Mouse (Mus musculus) stomach, embryonic 14.5 days (tissue): ENCODE measurements at regions not wholly inside any gene's neighbourhood (a gene's known extent, or its start where the extent isn't known, plus 50 kb on each side); places are given as distances from the start of the nearest gene placed in this dataset.

Source experiments
- ATAC-seq: fragments of 200-750 bp; cut with Nextera tagmentation; 2 replicates; pipeline ENCODE4 v1.8.0; 2017; ENCODE audit warnings: low read depth, moderate TSS enrichment; ENCODE audit not compliant: insufficient number of reproducible peaks, insufficient read depth, low FRiP score
- H3K27ac ChIP-seq: fragments of 300-500 bp; sonication (generic); 2 replicates; pipeline ENCODE4 v1.5.1; 2014; ENCODE audit warnings: mild to moderate bottlenecking, low read length, moderate library complexity, mixed read lengths
- H3K27me3 ChIP-seq: fragments of 300-500 bp; sonication (generic); 2 replicates; pipeline ENCODE4 v1.6.1; 2014; ENCODE audit warnings: low read length, control low read depth, mixed read lengths; ENCODE audit not compliant: control insufficient read depth, insufficient read depth
- H3K36me3 ChIP-seq: fragments of 300-500 bp; sonication (generic); 2 replicates; pipeline ENCODE4 v1.6.1; 2014; ENCODE audit warnings: mild to moderate bottlenecking, control low read depth, low read length, moderate library complexity, mixed read lengths; ENCODE audit not compliant: control insufficient read depth, insufficient read depth
- H3K4me1 ChIP-seq: fragments of 300-500 bp; sonication (generic); 2 replicates; pipeline ENCODE4 v1.6.1; 2014; ENCODE audit warnings: low read length, control low read depth, mixed read lengths; ENCODE audit not compliant: control insufficient read depth, insufficient read depth
- H3K4me2 ChIP-seq: fragments of 300-500 bp; sonication (generic); replicated peaks from 2 replicates; pipeline ENCODE4 v1.6.1; 2014; ENCODE audit warnings: low read depth, low read length, control low read depth
- H3K4me3 ChIP-seq: fragments of 300-500 bp; sonication (generic); 2 replicates; pipeline ENCODE4 v1.5.1; 2014; ENCODE audit warnings: low read depth, low read length, control low read depth
- H3K9ac ChIP-seq: fragments of 300-500 bp; sonication (generic); replicated peaks from 2 replicates; pipeline ENCODE4 v1.6.1; 2014; ENCODE audit warnings: low read depth, mild to moderate bottlenecking, control low read depth, low read length, moderate library complexity, mixed read lengths
- H3K9me3 ChIP-seq: fragments of 300-500 bp; sonication (generic); 2 replicates; pipeline ENCODE4 v1.6.1; 2016; ENCODE audit warnings: low read depth, low read length, control low read depth; ENCODE audit not compliant: control insufficient read depth
- WGBS: fragments of 180-500 bp; shearing (Covaris S2); extraction: QIAGEN DNeasy Blood & Tissue Kit; methylation state at CpG from one replicate; pipeline ENCODE4 v1.1.7; 2014; 5-methylcytosine and 5-hydroxymethylcytosine counted together

GRCm38 (mm10) chr3:155246628-155247027 is 153.4 kb downstream of the Lrriq3 start:
- H3K27me3 ChIP-seq: no peaks in the 10 kb centered on the region
- ATAC-seq: no peak

GRCm38 (mm10) chr3:155247124-155247523 is 153.9 kb downstream of the Lrriq3 start:
- H3K9me3 ChIP-seq: no peaks in the 10 kb centered on the region
- 64% methylated on average over 2 of the region's 2 CpGs for WGBS
- ATAC-seq: no peak
- no peak overlapping the region for H3K9ac ChIP-seq
- H3K4me2 ChIP-seq: no peak overlapping the region
- no peaks in the 10 kb centered on the region for H3K4me1 ChIP-seq
- H3K36me3 ChIP-seq: no peaks in the 10 kb centered on the region
- no peaks in the 10 kb centered on the region for H3K27me3 ChIP-seq
- no peak overlapping the region for H3K4me3 ChIP-seq
- no peak overlapping the region for H3K27ac ChIP-seq

More at GRCm38 (mm10) chr3:155246628-155247027, 153.4 kb downstream of the Lrriq3 start:
- Histone ChIP-seq H3K9me3 (no peaks in the 10 kb centered on the region), H3K27ac (no peak overlapping the region), H3K9ac (no peak overlapping the region), H3K36me3 (no peaks in the 10 kb centered on the region), H3K4me1 (no peaks in the 10 kb centered on the region), H3K4me3 (no peak overlapping the region), H3K4me2 (no peak overlapping the region)
- WGBS: 67% methylated on average over 1 of the region's 1 CpGs

- no peaks in the 10 kb centered on the region for H3K9me3 ChIP-seq
- no peak overlapping the region for H3K9ac ChIP-seq
- no peak overlapping the region for H3K27ac ChIP-seq
- WGBS: 74% methylated on average over 1 of the region's 1 CpGs
- no peaks in the 10 kb centered on the region for H3K27me3 ChIP-seq
- H3K4me2 ChIP-seq: no peak overlapping the region
- no peak for ATAC-seq
- H3K36me3 ChIP-seq: no peaks in the 10 kb centered on the region
- H3K4me3 ChIP-seq: no peak overlapping the region
- no peaks in the 10 kb centered on the region for H3K4me1 ChIP-seq
Measured at GRCm38 (mm10) chr3:155247929-155248328, 154.7 kb downstream of the Lrriq3 start.

- H3K9me3 ChIP-seq: no peaks in the 10 kb centered on the region
- H3K4me2 ChIP-seq: no peak overlapping the region
- H3K27ac ChIP-seq: no peak overlapping the region
- H3K36me3 ChIP-seq: no peaks in the 10 kb centered on the region
- 77% methylated on average over 2 of the region's 2 CpGs for WGBS
- ATAC-seq: no peak
- no peak overlapping the region for H3K4me3 ChIP-seq
- no peaks in the 10 kb centered on the region for H3K4me1 ChIP-seq
- H3K27me3 ChIP-seq: no peaks in the 10 kb centered on the region
- H3K9ac ChIP-seq: no peak overlapping the region
Measured at GRCm38 (mm10) chr3:155250904-155251303, 157.7 kb downstream of the Lrriq3 start.

- Histone ChIP-seq H3K4me3 (no peak overlapping the region), H3K9me3 (no peaks in the 10 kb centered on the region), H3K36me3 (no peaks in the 10 kb centered on the region), H3K27ac (no peak overlapping the region), H3K9ac (no peak overlapping the region), H3K4me1 (no peaks in the 10 kb centered on the region), H3K27me3 (no peaks in the 10 kb centered on the region), H3K4me2 (no peak overlapping the region)
- no peak for ATAC-seq
- WGBS: 59% methylated on average over 3 of the region's 3 CpGs
Measured at GRCm38 (mm10) chr3:155298206-155298605, 205.0 kb downstream of the Lrriq3 start.

- Histone ChIP-seq H3K4me3 (no peak overlapping the region), H3K4me2 (no peak overlapping the region), H3K27me3 (no peaks in the 10 kb centered on the region), H3K9me3 (no peaks in the 10 kb centered on the region), H3K9ac (no peak overlapping the region), H3K36me3 (no peaks in the 10 kb centered on the region), H3K27ac (no peak overlapping the region), H3K4me1 (no peaks in the 10 kb centered on the region)
- no peak for ATAC-seq
Measured at GRCm38 (mm10) chr3:155298724-155299123, 205.5 kb downstream of the Lrriq3 start.

- ATAC-seq: no peak
- Histone ChIP-seq H3K36me3 (no peaks in the 10 kb centered on the region), H3K27ac (no peak overlapping the region), H3K27me3 (no peaks in the 10 kb centered on the region), H3K4me2 (no peak overlapping the region), H3K4me1 (no peaks in the 10 kb centered on the region), H3K9me3 (no peaks in the 10 kb centered on the region), H3K9ac (no peak overlapping the region), H3K4me3 (no peak overlapping the region)
- WGBS: 83% methylated on average over 2 of the region's 2 CpGs
Measured at GRCm38 (mm10) chr3:155322322-155322721, 229.1 kb downstream of the Lrriq3 start.

- WGBS: 75% methylated on average over 2 of the region's 2 CpGs
- Histone ChIP-seq H3K27me3 (no peaks in the 10 kb centered on the region), H3K9ac (no peak overlapping the region), H3K4me1 (no peaks in the 10 kb centered on the region), H3K36me3 (no peaks in the 10 kb centered on the region), H3K9me3 (no peaks in the 10 kb centered on the region), H3K4me3 (no peak overlapping the region), H3K4me2 (no peak overlapping the region), H3K27ac (no peak overlapping the region)
- ATAC-seq: no peak
Measured at GRCm38 (mm10) chr3:155329701-155330100, 236.5 kb downstream of the Lrriq3 start.

GRCm38 (mm10) chr3:155349185-155349584 is 256.0 kb downstream of the Lrriq3 start:
- no peaks in the 10 kb centered on the region for H3K9me3 ChIP-seq
- no peak overlapping the region for H3K4me3 ChIP-seq
- ATAC-seq: no peak
- H3K36me3 ChIP-seq: no peaks in the 10 kb centered on the region
- H3K27ac ChIP-seq: no peak overlapping the region
- no peaks in the 10 kb centered on the region for H3K27me3 ChIP-seq
- WGBS: 92% methylated on average over 1 of the region's 1 CpGs
- H3K9ac ChIP-seq: no peak overlapping the region
- no peaks in the 10 kb centered on the region for H3K4me1 ChIP-seq
- no peak overlapping the region for H3K4me2 ChIP-seq
